ENCODE assay signal across 8 mouse cellular contexts in genomic region chr4:88033729-88034386, GRCm38 (mm10). TPM values are rescaled to one million over a fixed set of nuclear protein-coding genes. Genes with fewer than 3 reads are reported as not detected.
A peak's percentile ranks its signal among the peaks of the same experiment; 100 is the strongest.
DNase-seq lines count a peak whose midpoint lies in the region; ATAC-seq lines count a peak whose summit lies in the region.

No protein-coding gene starts in this region.

- under 1% methylated on average over 25 of the region's 25 CpGs for WGBS in heart, embryonic 16.5 days
- under 1% methylated on average over 25 of the region's 25 CpGs for WGBS in midbrain, embryonic 10.5 days

- peak; percentile 1; the same call in 1 of the 2 replicates for ATAC-seq in common myeloid progenitor, adult 5-6 weeks (replicated peaks; ENCODE audit: low read depth, poor library complexity, severe bottlenecking)
- no peak for ATAC-seq in heart, embryonic 16.5 days (replicated peaks; ENCODE audit: extremely low read depth, insufficient read depth, low FRiP score)

- H3K27ac ChIP-seq in heart, embryonic 16.5 days (ENCODE audit: low read length): peak overlapping the region; percentile 63
- peak overlapping the region; percentile 97 for H3K27ac ChIP-seq in midbrain, embryonic 10.5 days (replicated peaks)

- DNase-seq in urinary bladder, adult 18-20 months (ENCODE audit: low spot score in 2 of 2): peak; percentile 8 to 34
- DNase-seq in urinary bladder, postnatal 10 days (ENCODE audit: low spot score): no peak
- DNase-seq in kidney, postnatal 36 days: peak; percentile 25 to 59
- DNase-seq in midbrain, embryonic 10.5 days (ENCODE audit: low spot score): peak; percentile 35
- DNase-seq in thymus, adult 18-20 months: peak; percentile 15 to 37
- no peak for DNase-seq in adipocyte (ENCODE audit: low spot score)

- H3K4me2 ChIP-seq in heart, embryonic 16.5 days (ENCODE audit: low read depth, low read length): peak overlapping the region; percentile 90

- H3K4me1 ChIP-seq in heart, embryonic 16.5 days (ENCODE audit: control insufficient read depth, insufficient read depth, low read length): peaks cover 10% of the 10 kb centered on the region; the same call in 1 of the 2 replicates
- H3K4me1 ChIP-seq in midbrain, embryonic 10.5 days: peaks cover 43% of the 10 kb centered on the region

- H3K9ac ChIP-seq in heart, embryonic 16.5 days (ENCODE audit: low read length): peak overlapping the region; percentile 78

- peak overlapping the region; percentile 92 for H3K4me3 ChIP-seq in heart, embryonic 16.5 days (ENCODE audit: low read length)
- peak overlapping the region; percentile 96 for H3K4me3 ChIP-seq in midbrain, embryonic 10.5 days

- H3K36me3 ChIP-seq in heart, embryonic 16.5 days (ENCODE audit: control insufficient read depth, insufficient read depth): no peaks in the 10 kb centered on the region
- peaks cover 10% of the 10 kb centered on the region for H3K36me3 ChIP-seq in midbrain, embryonic 10.5 days

- no peaks in the 10 kb centered on the region for H3K27me3 ChIP-seq in heart, embryonic 16.5 days (ENCODE audit: control insufficient read depth, insufficient read depth, low read length)
- H3K27me3 ChIP-seq in midbrain, embryonic 10.5 days (ENCODE audit: low read depth, poor library complexity, severe bottlenecking): peaks cover 13% of the 10 kb centered on the region

- H3K9me3 ChIP-seq in heart, embryonic 16.5 days (replicated peaks; ENCODE audit: control insufficient read depth, low read length): no peaks in the 10 kb centered on the region
- no peaks in the 10 kb centered on the region for H3K9me3 ChIP-seq in midbrain, embryonic 10.5 days (replicated peaks)

RNA-seq across cellular contexts. Expression of gene Mllt3, which starts 0.7 kb away (rescaled TPM):
- total RNA-seq in common myeloid progenitor, adult 5-6 weeks (2017): 30.6 and 31.7 TPM in 2 replicates
- polyA plus RNA-seq in heart, embryonic 16.5 days (2015; fragmentation: Nextera tagmentation; extraction: Ambion mirVana): 23.2 and 26.5 TPM in 2 replicates
- 67.2 and 69.6 TPM in 2 replicates for polyA plus RNA-seq in midbrain, embryonic 10.5 days (2016; fragmentation: Nextera tagmentation; extraction: Ambion mirVana)

Comparison
In these comparisons a context has a peak if more than half of its experiments do, and no peak if none do; other contexts are left out.
1. DNase-seq: peak in urinary bladder, adult 18-20 months (2 of 2), kidney, postnatal 36 days (2 of 2), midbrain, embryonic 10.5 days (single experiment) and thymus, adult 18-20 months (2 of 2); none in urinary bladder, postnatal 10 days (single experiment) and adipocyte (single experiment).